Mouse (Mus musculus) C2C12 (cell line): ENCODE results near the gene Ap1ar.

Source experiments
- CEBPB ChIP-seq: IDR thresholded peaks from one replicate; pipeline ENCODE4 v1.6.1; 2011; ENCODE audit warnings: low read depth, mild to moderate bottlenecking, control low read depth, moderate library complexity
- CTCF ChIP-seq: IDR thresholded peaks from one replicate; pipeline ENCODE4 v1.5.1; 2011; ENCODE audit not compliant: control insufficient read depth, insufficient read depth, insufficient read length
- FOSL1 ChIP-seq: IDR thresholded peaks from one replicate; pipeline ENCODE4 v1.8.0; 2011; ENCODE audit warnings: mild to moderate bottlenecking, low read length; ENCODE audit not compliant: poor library complexity, insufficient read depth, severe bottlenecking
- MAX ChIP-seq: IDR thresholded peaks from one replicate; pipeline ENCODE4 v1.6.1; 2011; ENCODE audit warnings: mild to moderate bottlenecking, control low read depth
- MYOD1 ChIP-seq: IDR thresholded peaks from one replicate; pipeline ENCODE4 v1.6.1; 2011; ENCODE audit warnings: low read depth; ENCODE audit not compliant: control insufficient read depth, insufficient read length
- MYOG ChIP-seq: IDR thresholded peaks from one replicate; pipeline ENCODE4 v1.6.1; 2011; ENCODE audit not compliant: control insufficient read depth, insufficient read length; ENCODE audit errors: extremely low read depth
- USF1 ChIP-seq: IDR thresholded peaks from one replicate; pipeline ENCODE4 v1.6.1; 2011; ENCODE audit warnings: low read depth, mild to moderate bottlenecking, control low read depth, moderate library complexity

DNA sequence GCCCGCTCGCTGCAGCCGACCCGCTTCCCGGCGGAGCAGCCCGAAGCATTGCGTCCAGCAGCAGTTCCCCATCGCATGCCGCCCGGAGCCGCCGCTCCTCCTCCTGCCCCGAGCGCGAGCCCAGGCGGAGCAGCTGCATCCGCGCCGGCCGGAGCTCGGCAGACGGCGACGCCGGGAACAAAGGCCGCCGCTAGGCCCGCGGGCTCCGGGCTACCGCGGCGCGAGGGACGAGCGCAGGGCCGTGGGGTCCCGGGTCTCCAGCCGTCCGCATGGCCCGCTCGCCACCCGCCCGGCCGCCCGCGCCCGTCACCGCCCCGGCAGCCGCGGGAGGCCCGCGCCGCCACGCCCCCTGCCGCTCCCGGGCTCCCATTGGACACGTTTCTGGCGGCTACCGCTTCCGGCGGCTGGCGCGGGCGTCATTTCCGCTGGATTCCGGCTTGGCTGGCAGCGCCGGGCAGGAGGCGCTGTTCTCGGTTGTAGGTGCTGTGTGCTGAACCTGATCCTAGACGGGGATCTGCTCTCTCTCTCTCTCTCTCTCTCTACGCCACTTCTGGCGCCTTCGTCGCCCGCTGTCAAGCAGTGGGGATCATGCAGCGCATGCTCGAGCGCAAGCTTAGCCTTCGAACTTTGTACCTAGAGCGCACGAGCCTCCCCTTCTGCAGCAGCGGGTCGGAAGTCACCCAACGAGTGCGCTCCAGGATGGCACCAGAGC lies at the start of gene Ap1ar:
- TF ChIP-seq CTCF (peak; percentile 34), MYOD1 (no peak), MAX (peak; percentile 55), USF1 (no peak), CEBPB (no peak), FOSL1 (no peak), MYOG (no peak)
